Mouse (Mus musculus) gastrocnemius, adult 8-10 months (tissue): ENCODE measurements around the gene A230050P20Rik. TPM values are rescaled to one million over a fixed set of nuclear protein-coding genes. Genes with fewer than 3 reads are reported as not detected.

Source experiments
- DNase-seq, 2 experiments: peaks; one replicate each; pipeline ENCODE4 v3.0.0; 2022; ENCODE audit warnings: low spot score in 2 of 2
- microRNA-seq: library from miRNA; unstranded; fragments of <30 nt; microRNA quantifications from one replicate; pipeline ENCODE4 v1.2.0, GENCODE M21; 2022
- total RNA-seq, 4 experiments: library from RNA; stranded (reverse); gene quantifications; 2 replicates each; pipeline ENCODE4 v1.2.4; 2022

Gene A230050P20Rik
- total RNA-seq, 4 experiments from 2014 or later, result 0.53 to 2.7 (median 1.5) TPM

DNA sequence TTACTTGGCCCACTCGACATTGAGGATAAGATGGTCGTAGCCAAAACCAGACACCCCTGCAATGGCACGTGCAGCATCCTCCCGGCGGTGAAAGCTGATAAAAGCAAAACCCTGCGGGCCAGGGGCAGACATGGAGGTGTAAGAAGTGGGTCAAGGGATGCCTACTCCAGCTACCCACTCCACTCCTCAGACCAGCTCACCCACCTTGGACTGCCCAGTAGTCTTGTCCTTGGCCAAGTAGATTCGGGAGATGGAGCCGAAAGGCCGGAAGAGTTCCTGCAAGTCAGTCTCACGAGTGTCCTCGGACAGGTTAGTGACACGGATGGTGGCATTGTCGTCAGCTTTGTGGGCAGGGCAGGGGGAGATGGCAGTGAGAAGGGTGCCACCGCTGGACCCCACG lies 26.2 kb downstream of the A230050P20Rik start:
- DNase-seq, result no peak

DNA sequence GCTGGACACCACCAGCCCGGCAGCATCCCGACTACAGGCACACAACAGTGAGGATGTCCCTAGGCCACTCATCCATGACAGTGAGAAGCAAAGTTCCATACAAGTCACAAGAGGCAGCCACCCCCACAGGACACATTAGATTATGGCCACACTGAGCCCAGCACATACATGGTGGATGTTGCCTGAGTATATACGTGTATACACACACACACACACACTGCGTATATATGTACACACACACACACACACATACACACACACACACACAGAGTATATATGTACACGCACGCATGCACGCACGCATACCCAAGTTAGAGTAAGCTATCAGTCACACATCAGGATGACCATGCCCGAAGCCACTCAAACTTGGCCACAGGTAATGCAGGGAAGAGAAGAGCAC lies 26.9 kb downstream of the A230050P20Rik start:
- no peak for DNase-seq

DNA sequence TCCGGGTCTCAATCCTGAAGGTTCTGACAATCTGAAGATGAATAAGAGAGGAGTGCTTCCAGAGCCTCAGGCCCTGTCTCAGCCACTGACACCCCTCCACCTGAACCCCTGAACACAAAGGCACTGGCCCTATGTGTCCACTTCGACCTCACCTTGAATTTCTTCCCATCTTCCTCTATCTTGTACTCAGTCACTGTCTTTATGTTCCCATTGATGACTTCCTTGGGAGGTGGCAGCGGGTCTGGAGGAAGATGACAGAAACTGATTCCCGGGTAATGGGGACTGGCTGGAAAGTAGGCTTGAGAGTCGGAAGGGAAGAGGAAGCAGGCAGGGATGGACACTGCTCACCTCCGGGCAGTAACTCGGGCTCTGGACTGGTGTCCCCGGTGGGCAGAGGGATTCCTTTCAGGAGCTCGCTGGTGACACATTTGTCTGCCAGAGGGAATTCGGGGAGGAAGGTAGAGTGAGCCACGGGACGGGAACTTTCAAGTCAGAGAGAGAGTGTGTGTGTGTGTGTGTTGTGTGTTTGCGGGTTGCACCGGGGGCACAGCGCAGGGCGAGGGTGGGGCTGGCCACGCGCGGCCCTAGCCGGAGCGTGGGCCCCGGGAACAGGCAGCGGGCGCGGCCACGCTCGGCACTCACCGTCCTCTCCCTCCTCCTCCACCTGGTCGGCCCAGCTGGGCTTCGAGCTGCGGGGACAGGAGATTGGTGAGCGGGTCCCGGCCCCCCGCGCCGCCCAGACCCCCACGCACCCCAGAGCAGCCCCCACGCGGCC lies 29.5 kb downstream of the A230050P20Rik start:
- DNase-seq, result no peak

DNA sequence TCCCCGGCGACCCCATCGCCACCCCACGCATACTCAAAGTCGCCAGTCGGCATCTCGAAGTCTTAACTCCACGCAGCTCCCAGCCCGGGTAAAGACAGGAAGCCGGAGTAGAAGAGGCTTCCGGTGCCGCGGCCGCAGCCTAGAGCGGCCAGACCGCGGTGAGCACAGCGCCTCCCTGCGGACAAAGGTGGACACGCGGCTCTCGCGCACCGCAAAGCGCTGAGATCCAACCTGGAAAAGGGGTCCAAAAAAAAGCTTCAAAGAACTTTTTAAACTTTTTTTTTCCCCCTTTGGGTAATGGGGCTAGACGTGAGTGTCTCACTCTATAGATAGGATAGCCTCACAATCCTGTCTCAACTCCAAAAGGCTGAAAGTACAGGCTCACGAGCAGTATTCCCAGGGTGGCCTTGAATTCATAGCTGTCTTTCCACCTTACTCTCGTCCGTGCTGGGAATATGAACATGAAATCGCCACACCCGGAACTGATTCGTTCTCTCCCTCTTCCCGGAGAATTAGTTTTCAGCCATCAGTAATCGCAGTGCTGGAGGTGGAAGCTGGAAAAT lies 30.1 kb downstream of the A230050P20Rik start, which contains the start of gene Eif3g:
TSS of gene Eif3g (minus strand) at position 113 of the 563 bp plus-strand sequence.
- peak; percentile 70 to 77 for DNase-seq

DNA sequence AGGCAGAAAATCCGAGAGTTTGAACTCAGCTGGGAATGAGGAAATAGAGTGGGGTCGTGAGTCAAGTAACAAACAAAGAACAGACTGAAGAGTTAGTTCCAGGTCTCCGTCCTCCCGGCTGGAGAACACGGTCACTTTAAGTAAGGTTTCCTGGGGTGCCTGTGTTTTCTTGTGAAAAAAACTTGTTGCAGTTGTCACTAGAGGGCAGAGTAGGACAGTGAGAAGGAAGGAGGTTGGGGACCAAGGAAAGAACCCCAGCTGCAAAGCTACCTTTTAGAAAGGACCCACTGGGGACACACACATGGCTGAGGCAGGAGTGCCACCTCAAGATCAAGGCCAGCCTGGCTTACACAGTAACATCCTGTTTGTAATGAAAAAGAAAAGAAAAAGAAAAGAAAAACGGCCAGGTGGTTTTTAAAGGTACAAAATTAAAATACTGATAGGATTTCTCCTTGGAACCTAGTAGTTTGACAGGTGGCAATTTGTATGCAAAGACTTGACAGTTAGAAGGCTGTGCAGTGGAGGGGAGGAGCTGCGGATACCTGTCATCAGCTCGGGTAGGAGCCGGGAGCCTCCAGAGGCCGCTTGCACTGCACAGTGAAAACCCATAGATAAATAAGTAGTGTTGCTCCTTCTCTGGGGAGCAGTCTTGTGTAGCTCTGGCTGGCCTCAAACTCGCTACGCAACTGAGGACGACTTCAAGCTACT lies 33.2 kb downstream of the A230050P20Rik start:
- no peak for DNase-seq

DNA sequence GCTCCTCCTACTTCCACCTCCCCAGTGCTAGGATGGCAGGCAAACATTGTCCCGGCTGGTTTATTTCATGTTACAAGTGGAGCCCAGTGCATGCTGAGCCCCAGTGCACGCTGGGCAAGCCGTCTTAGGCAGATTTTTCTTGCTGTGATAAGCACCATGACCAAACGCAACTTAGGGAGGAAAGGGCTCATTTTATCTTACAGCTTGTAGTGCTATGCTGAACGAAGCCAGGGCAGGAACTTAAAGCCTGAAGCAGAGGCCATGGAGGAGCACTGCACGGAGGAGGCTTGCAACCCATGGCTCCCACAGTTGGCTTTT lies 33.7 kb downstream of the A230050P20Rik start:
- no peak for DNase-seq

DNA sequence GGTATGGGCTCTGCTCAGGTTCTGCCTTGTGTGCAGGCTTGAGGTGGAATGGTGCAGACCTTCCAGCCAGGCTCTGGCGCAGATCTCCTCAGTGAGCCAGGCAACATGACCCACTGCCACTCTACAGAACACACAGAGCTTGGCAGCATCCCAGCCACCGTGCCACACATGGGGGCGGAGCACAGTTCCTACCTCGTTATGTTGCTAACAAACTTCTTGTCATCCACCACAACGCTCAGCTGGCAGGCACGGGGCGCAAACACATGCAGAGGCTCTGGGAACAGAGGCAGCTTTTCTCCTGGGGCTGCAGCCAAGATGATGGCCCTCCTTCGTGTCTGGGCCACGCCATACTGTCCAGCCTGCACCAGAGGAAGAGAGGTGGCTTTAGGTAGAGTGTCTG lies 41.5 kb downstream of the A230050P20Rik start:
- DNase-seq, result no peak

DNA sequence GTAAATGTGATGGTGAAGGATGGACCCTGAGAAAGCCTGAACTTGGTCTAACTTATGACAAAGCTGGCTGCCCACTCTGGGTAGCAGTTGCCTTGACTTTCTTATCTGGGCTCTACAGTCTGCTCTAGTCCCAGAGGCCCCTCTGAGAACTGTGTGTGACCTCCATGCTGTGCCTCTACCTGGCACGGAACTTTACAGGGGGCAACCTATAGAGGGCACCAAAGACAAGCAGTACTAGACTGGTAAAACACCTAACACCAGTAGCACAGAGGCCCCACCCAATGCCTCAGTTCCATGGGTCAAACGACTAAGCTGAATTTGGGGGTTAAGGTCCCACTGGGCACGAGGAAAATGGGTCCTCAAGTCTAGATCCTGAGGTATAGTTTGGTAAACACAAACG lies 47.7 kb downstream of the A230050P20Rik start:
- DNase-seq, result no peak

DNA sequence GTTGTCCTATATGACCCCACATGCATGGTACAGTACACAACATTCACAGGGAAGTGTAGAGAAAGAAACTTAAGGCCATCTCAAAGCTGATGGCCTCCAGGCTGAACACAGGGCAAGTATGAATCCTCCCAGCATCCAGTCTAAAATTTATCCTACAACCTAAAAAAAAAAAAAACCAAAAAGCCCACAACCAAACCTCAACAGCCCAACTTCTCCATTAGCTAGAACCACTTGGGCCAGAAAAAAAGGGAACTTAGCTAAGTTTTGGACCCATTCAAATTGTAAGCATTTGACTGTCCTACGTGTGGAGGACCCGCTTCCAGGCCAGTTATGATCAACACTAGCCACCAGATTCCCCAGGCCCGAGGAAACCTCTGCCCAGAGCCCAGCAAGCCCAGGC lies 54.8 kb downstream of the A230050P20Rik start:
- DNase-seq, result no peak

Small RNAs within 50 kb of the gene (microRNA-seq; reads per million reads assigned to microRNA genes)
- gene Mir7081, result not detected

Other genes starting within 250 kb of the A230050P20Rik start
- 100 to 1,000 TPM; 164 to 206 (median 183) TPM for gene Ubl5, start 225.8 kb upstream of the A230050P20Rik start, total RNA-seq
- 1 to 10 TPM; 3.8 to 5.9 (median 4.7) TPM for gene Fbxl12, start 223.9 kb upstream of the A230050P20Rik start, total RNA-seq
- gene Pin1, start 216.5 kb upstream of the A230050P20Rik start, total RNA-seq, result 10 to 100 TPM; 12.2 to 15.0 (median 13.7) TPM
- under 1 TPM in 2 of 4 experiments, not detected in 2; 0.16 to 0.32 TPM for gene Olfm2, start 122.3 kb upstream of the A230050P20Rik start, total RNA-seq
- gene Col5a3, start 53.6 kb upstream of the A230050P20Rik start, total RNA-seq, result 1 to 10 TPM; 2.8 to 8.0 (median 6.7) TPM
- 1 to 10 TPM in 1 of 4 experiments, under 1 TPM in 2, not detected in 1; 0.46 to 1.0 (median 0.80) TPM for gene Rdh8, start 50.1 kb upstream of the A230050P20Rik start, total RNA-seq
- 1 to 10 TPM; 6.5 to 7.6 (median 7.1) TPM for gene Angptl6, start 11.1 kb downstream of the A230050P20Rik start, total RNA-seq
- 10 to 100 TPM in 1 of 4 experiments, 1 to 10 TPM in 3; 6.8 to 10.9 (median 8.3) TPM for gene Ppan, start 19.5 kb downstream of the A230050P20Rik start, total RNA-seq
- gene Eif3g, start 30.0 kb downstream of the A230050P20Rik start, total RNA-seq, result 100 to 1,000 TPM in 3 of 4 experiments, 10 to 100 TPM in 1; 95.7 to 105 (median 102) TPM
- 1 to 10 TPM; 5.5 to 6.0 (median 5.8) TPM for gene Dnmt1, start 91.2 kb downstream of the A230050P20Rik start, total RNA-seq
- gene S1pr2, start 108.1 kb downstream of the A230050P20Rik start, total RNA-seq, result 1 to 10 TPM in 1 of 4 experiments, under 1 TPM in 3; 0.46 to 1.1 (median 0.74) TPM
- 10 to 100 TPM; 53.7 to 58.9 (median 55.7) TPM for gene Mrpl4, start 134.1 kb downstream of the A230050P20Rik start, total RNA-seq
- gene Icam1, start 147.3 kb downstream of the A230050P20Rik start, total RNA-seq, result 1 to 10 TPM; 1.3 to 2.3 (median 1.4) TPM
- 1 to 10 TPM; 1.3 to 2.7 (median 1.8) TPM for gene Icam4, start 160.7 kb downstream of the A230050P20Rik start, total RNA-seq
- gene Icam5, start 163.4 kb downstream of the A230050P20Rik start, total RNA-seq, result under 1 TPM in 1 of 4 experiments, not detected in 3; 0.08 TPM
- not detected for gene Zglp1, start 198.5 kb downstream of the A230050P20Rik start, total RNA-seq
- under 1 TPM in 2 of 4 experiments, not detected in 2; 0.19 to 0.39 TPM for gene Gm49373, start 204.5 kb downstream of the A230050P20Rik start, total RNA-seq
- 10 to 100 TPM; 47.9 to 55.2 (median 51.4) TPM for gene Fdx1l, start 205.0 kb downstream of the A230050P20Rik start, total RNA-seq
- gene Gm38431, start 223.4 kb downstream of the A230050P20Rik start, total RNA-seq, result 1 to 10 TPM in 1 of 4 experiments, under 1 TPM in 3; 0.15 to 2.5 (median 0.34) TPM
- 10 to 100 TPM; 13.0 to 15.6 (median 14.3) TPM for gene Raver1, start 223.4 kb downstream of the A230050P20Rik start, total RNA-seq